22 mouse cellular contexts compared by ENCODE assay signal in the genomic region with DNA sequence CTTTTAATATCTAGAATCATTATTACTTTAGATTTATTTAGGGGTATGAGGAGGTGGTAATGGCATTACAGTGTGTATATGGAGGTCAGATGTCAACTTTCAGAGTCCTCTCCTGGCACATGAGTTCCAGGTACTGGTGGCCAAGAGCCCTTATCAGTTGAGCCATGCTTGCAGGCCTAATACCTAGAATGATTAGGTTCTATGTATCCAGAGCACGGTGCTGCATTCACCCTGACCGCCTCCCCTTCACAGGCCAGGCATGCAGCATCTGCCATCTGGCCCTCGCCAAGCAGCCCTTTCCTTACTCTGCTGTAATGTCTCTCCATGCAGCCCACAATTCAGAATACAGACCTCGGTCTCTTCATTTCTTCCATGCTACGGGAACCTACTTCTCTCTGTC. TPM values are rescaled to one million over a fixed set of nuclear protein-coding genes. Genes with fewer than 3 reads are reported as not detected.
A peak's percentile ranks its signal among the peaks of the same experiment; 100 is the strongest.
DNase-seq lines count a peak whose midpoint lies in the region; ATAC-seq and TF ChIP-seq lines count a peak whose summit lies in the region.
"Had no signal": no experiment of that assay in that cellular context is flagged by ENCODE, and none has a peak within 500 bp of the region (broad histone marks: within the 10 kb centered on the region; RNA-seq: fewer than 3 reads in every experiment).

No protein-coding gene starts in this region.

- H3K4me2 ChIP-seq in midbrain, postnatal 0 days (ENCODE audit: low read depth, low read length, poor library complexity, severe bottlenecking) = no peak overlapping the region
- H3K4me2 ChIP-seq in midbrain, embryonic 11.5 days = no peak overlapping the region
- H3K4me2 ChIP-seq in liver, embryonic 11.5 days = no peak overlapping the region
- no peak overlapping the region for H3K4me2 ChIP-seq in liver, embryonic 15.5 days
- H3K4me2 ChIP-seq: embryonic facial prominence, embryonic 15.5 days; hindbrain, embryonic 12.5 days had no signal

- no peaks in the 10 kb centered on the region for H3K27me3 ChIP-seq in midbrain, postnatal 0 days (ENCODE audit: insufficient read depth, low read length)
- H3K27me3 ChIP-seq in midbrain, embryonic 11.5 days (ENCODE audit: control insufficient read depth, insufficient read depth, low read length) = no peaks in the 10 kb centered on the region
- no peaks in the 10 kb centered on the region for H3K27me3 ChIP-seq in liver, embryonic 11.5 days (replicated peaks; ENCODE audit: control insufficient read depth, insufficient read depth, low read length)
- H3K27me3 ChIP-seq in liver, embryonic 15.5 days = no peaks in the 10 kb centered on the region
- H3K27me3 ChIP-seq: CH12.LX; embryonic facial prominence, embryonic 15.5 days; hindbrain, embryonic 12.5 days; Patski had no signal

- peaks cover 28% of the 10 kb centered on the region for H3K36me3 ChIP-seq in midbrain, postnatal 0 days (ENCODE audit: insufficient read depth, low read length)
- peaks cover 7% of the 10 kb centered on the region for H3K36me3 ChIP-seq in midbrain, embryonic 11.5 days (ENCODE audit: control insufficient read depth, insufficient read depth, low read length)
- peaks cover 21% of the 10 kb centered on the region; the same call in 1 of the 2 replicates for H3K36me3 ChIP-seq in liver, embryonic 11.5 days (ENCODE audit: control insufficient read depth, insufficient read depth, low read length)
- H3K36me3 ChIP-seq in liver, embryonic 15.5 days (replicated peaks) = peaks cover 58% of the 10 kb centered on the region

- no peak for DNase-seq in midbrain, postnatal 0 days (ENCODE audit: low spot score)
- DNase-seq in midbrain, embryonic 11.5 days (ENCODE audit: low spot score, missing footprints) = no peak
- DNase-seq in liver, embryonic 11.5 days (ENCODE audit: low spot score) = no peak
- no peak for DNase-seq in urinary bladder, postnatal 25 days (ENCODE audit: low spot score)
- no peak for DNase-seq in ovary, adult 18-20 months (ENCODE audit: low spot score)
- DNase-seq: adrenal gland, postnatal 14 days; cerebellum, adult 2 months; cerebellum, postnatal 10 days; embryo, embryonic 11 days; gastrocnemius, adult 2 months; gastrocnemius, postnatal 25 days; heart, postnatal 10 days; heart, postnatal 4 days had no signal

- H3K27ac ChIP-seq in midbrain, postnatal 0 days (ENCODE audit: low read depth, low read length) = 0 out of 2 replicates have a peak overlapping the region, but pooled peaks have one; percentile 32
- no peak overlapping the region for H3K27ac ChIP-seq in midbrain, embryonic 11.5 days (ENCODE audit: low read depth, low read length)
- H3K27ac ChIP-seq in liver, embryonic 11.5 days (ENCODE audit: low read depth, low read length) = no peak overlapping the region
- H3K27ac ChIP-seq in liver, embryonic 15.5 days (replicated peaks) = no peak overlapping the region
- H3K27ac ChIP-seq: embryonic facial prominence, embryonic 15.5 days; forebrain, embryonic 10.5 days; gastrocnemius, adult 2 months; hindbrain, embryonic 12.5 days had no signal

- H3K9ac ChIP-seq in midbrain, postnatal 0 days (replicated peaks; ENCODE audit: low read length, poor library complexity, severe bottlenecking) = no peak overlapping the region
- no peak overlapping the region for H3K9ac ChIP-seq in midbrain, embryonic 11.5 days (ENCODE audit: low read length)
- no peak overlapping the region for H3K9ac ChIP-seq in liver, embryonic 11.5 days (ENCODE audit: low read depth, low read length)
- no peak overlapping the region for H3K9ac ChIP-seq in liver, embryonic 15.5 days
- H3K9ac ChIP-seq: embryonic facial prominence, embryonic 15.5 days; hindbrain, embryonic 12.5 days had no signal

- ATAC-seq in midbrain, postnatal 0 days (ENCODE audit: low FRiP score) = no peak
- ATAC-seq in midbrain, embryonic 11.5 days (ENCODE audit: low FRiP score) = no peak
- ATAC-seq in liver, embryonic 11.5 days (replicated peaks; ENCODE audit: low FRiP score) = peak; percentile 73
- ATAC-seq in liver, embryonic 15.5 days (ENCODE audit: insufficient read depth) = 0 out of 2 replicates have a peak, but pooled peaks have one; percentile 47
- ATAC-seq: activated CD4-positive, CD25-positive, alpha-beta regulatory T cell, adult 4 months; forebrain, embryonic 14.5 days; Patski had no signal

- TF ChIP-seq CTCF in midbrain, postnatal 0 days (IDR thresholded peaks at IDR 0.05) = no peak

- H3K9me3 ChIP-seq in midbrain, postnatal 0 days (ENCODE audit: low read length) = no peaks in the 10 kb centered on the region
- H3K9me3 ChIP-seq in midbrain, embryonic 11.5 days (ENCODE audit: control insufficient read depth, low read length) = no peaks in the 10 kb centered on the region
- H3K9me3 ChIP-seq in liver, embryonic 11.5 days (ENCODE audit: control insufficient read depth, low read length) = no peaks in the 10 kb centered on the region
- no peaks in the 10 kb centered on the region for H3K9me3 ChIP-seq in liver, embryonic 15.5 days (replicated peaks)
- H3K9me3 ChIP-seq: embryonic facial prominence, embryonic 15.5 days; forebrain, embryonic 10.5 days; hindbrain, embryonic 12.5 days had no signal

- H3K4me3 ChIP-seq in midbrain, postnatal 0 days (ENCODE audit: low read depth, low read length) = no peak overlapping the region
- H3K4me3 ChIP-seq in midbrain, embryonic 11.5 days (ENCODE audit: low read depth, low read length) = no peak overlapping the region
- H3K4me3 ChIP-seq in liver, embryonic 11.5 days (ENCODE audit: low read depth, low read length) = no peak overlapping the region
- no peak overlapping the region for H3K4me3 ChIP-seq in liver, embryonic 15.5 days (replicated peaks)
- H3K4me3 ChIP-seq: embryonic facial prominence, embryonic 15.5 days; erythroblast, embryonic 14.5 days; forebrain, embryonic 10.5 days; gastrocnemius, adult 2 months; hindbrain, embryonic 12.5 days had no signal

- 95% methylated on average over 5 of the region's 5 CpGs for WGBS in midbrain, postnatal 0 days
- 95% methylated on average over 5 of the region's 5 CpGs for WGBS in midbrain, embryonic 11.5 days
- 79% methylated on average over 5 of the region's 5 CpGs for WGBS in liver, embryonic 11.5 days
- WGBS in liver, embryonic 15.5 days (ENCODE audit: insufficient replicate concordance) = 71% methylated on average over 5 of the region's 5 CpGs

- H3K4me1 ChIP-seq in midbrain, postnatal 0 days (ENCODE audit: insufficient read depth, low read length) = no peaks in the 10 kb centered on the region
- H3K4me1 ChIP-seq in midbrain, embryonic 11.5 days (ENCODE audit: control insufficient read depth, insufficient read depth, low read length) = no peaks in the 10 kb centered on the region
- 0 out of 2 replicates have a peak, but pooled peaks cover 2% of the 10 kb centered on the region for H3K4me1 ChIP-seq in liver, embryonic 11.5 days (replicated peaks; ENCODE audit: control insufficient read depth, insufficient read depth, low read length)
- H3K4me1 ChIP-seq in liver, embryonic 15.5 days (replicated peaks) = no peaks in the 10 kb centered on the region
- H3K4me1 ChIP-seq: embryonic facial prominence, embryonic 15.5 days; forebrain, embryonic 10.5 days; hindbrain, embryonic 12.5 days had no signal

RNA-seq across cellular contexts. Expression of gene Ccdc66, which starts 16.9 kb away (rescaled TPM):
- total RNA-seq in midbrain, postnatal 0 days (2014; rRNA removed) = 3.6 and 6.3 TPM in 2 replicates
- polyA plus RNA-seq in midbrain, postnatal 0 days (2015; fragmentation: Nextera tagmentation; extraction: Ambion mirVana) = 6.1 TPM in 2 replicates
- polyA plus RNA-seq in midbrain, embryonic 11.5 days (2014; fragmentation: Nextera tagmentation; extraction: Ambion mirVana) = 16.2 and 17.5 TPM in 2 replicates
- polyA plus RNA-seq in liver, embryonic 11.5 days (2014; fragmentation: Nextera tagmentation; extraction: Ambion mirVana) = 8.7 and 11.5 TPM in 2 replicates
- 1.8 and 3.1 TPM in 2 replicates for polyA plus RNA-seq in liver, embryonic 15.5 days (2015; fragmentation: Nextera tagmentation; extraction: Ambion mirVana)

Comparison
In these comparisons a context has a peak if more than half of its experiments do, and no peak if none do; other contexts are left out.
1. ATAC-seq: peak in liver, embryonic 11.5 days (single experiment) and liver, embryonic 15.5 days (single experiment); none in midbrain, postnatal 0 days (single experiment) and midbrain, embryonic 11.5 days (single experiment).